Mouse (Mus musculus) left cerebral cortex, adult 6 months (tissue): Measurements from ENCODE around the gene Capn7. TPM values are rescaled to one million over a fixed set of nuclear protein-coding genes. Genes with fewer than 3 reads are reported as not detected.

ENCODE experiments used
- long read RNA-seq, 2 experiments: library from polyadenylated mRNA; unstranded; transcript quantifications; one replicate each; pipeline ENCODE4 v2.0.0; 2019 to 2020
- polyA plus RNA-seq: library from polyadenylated mRNA; unstranded; fragments of <200 nt; fragmentation: Nextera tagmentation; gene quantifications from 2 replicates; pipeline ENCODE4 v1.2.3, GENCODE M21; 2021

Capn7 gene
- 14.1 and 16.4 TPM in 2 replicates for polyA plus RNA-seq
- long read RNA-seq, experiment 1, full-length matches to known transcripts, result 96 of 124 reads
- long read RNA-seq, experiment 1, partial matches to known transcripts, result 8 of 124 reads
- long read RNA-seq, experiment 1, other reads (novel, unspliced or antisense), result 20 of 124 reads
- long read RNA-seq, experiment 2, transcript Capn7-201 (21 exons, 3,648 nt), result major isoform, 7 of 19 reads
- long read RNA-seq, experiment 2, partial matches to known transcripts, result 9 of 19 reads
- long read RNA-seq, experiment 2, other reads (novel, unspliced or antisense), result 3 of 19 reads

GRCm38 (mm10) chr14:31336369-31337155 is at the start of gene Capn7:
TSS of gene Capn7 (plus strand) at chr14:31336638.

GRCm38 (mm10) chr14:31323849-31324792 is 12.3 kb upstream of the Capn7 start, which contains the start of gene Dnah1:
TSS of gene Dnah1 (minus strand) at chr14:31323896.

Other genes starting within 250 kb of the Capn7 start
- 129 and 147 TPM in 2 replicates for gene Smim4, start 207.7 kb upstream of the Capn7 start, polyA plus RNA-seq
- 5.2 and 7.7 TPM in 2 replicates for gene Nt5dc2, start 205.6 kb upstream of the Capn7 start, polyA plus RNA-seq
- gene Stab1, start 168.0 kb upstream of the Capn7 start, polyA plus RNA-seq, result 7.3 and 8.7 TPM in 2 replicates
- 65.8 and 69.3 TPM in 2 replicates for gene Tnnc1, start 128.3 kb upstream of the Capn7 start, polyA plus RNA-seq
- 114 and 135 TPM in 2 replicates for gene Nisch, start 119.7 kb upstream of the Capn7 start, polyA plus RNA-seq
- 0.05 and 0.06 TPM in 2 replicates for gene Sema3g, start 118.8 kb upstream of the Capn7 start, polyA plus RNA-seq
- gene Phf7, start 85.3 kb upstream of the Capn7 start, polyA plus RNA-seq, result 3.6 and 3.7 TPM in 2 replicates
- gene Bap1, start 85.2 kb upstream of the Capn7 start, polyA plus RNA-seq, result 78.3 and 83.8 TPM in 2 replicates
- 2.8 and 3.2 TPM in 2 replicates for gene Dnah1, start 12.7 kb upstream of the Capn7 start, polyA plus RNA-seq
- gene Sh3bp5, start 99.4 kb downstream of the Capn7 start, polyA plus RNA-seq, result 22.4 and 23.5 TPM in 2 replicates
- gene Eaf1, start 157.8 kb downstream of the Capn7 start, polyA plus RNA-seq, result 3.1 and 4.1 TPM in 2 replicates
- 12.1 and 12.4 TPM in 2 replicates for gene Mettl6, start 158.4 kb downstream of the Capn7 start, polyA plus RNA-seq